Mouse (Mus musculus) kidney, postnatal 25 days (tissue): ENCODE measurements around the gene Prim2.

Experiments used
- DNase-seq, 2 experiments: peaks; one replicate each; pipeline ENCODE4 v3.0.0; 2021; ENCODE audit warnings: mixed read lengths in 2 of 2

Gene Prim2

GRCm38 (mm10) chr1:33599019-33599667, 70.5 kb downstream of the Prim2 start:
- no peak for DNase-seq

DNA sequence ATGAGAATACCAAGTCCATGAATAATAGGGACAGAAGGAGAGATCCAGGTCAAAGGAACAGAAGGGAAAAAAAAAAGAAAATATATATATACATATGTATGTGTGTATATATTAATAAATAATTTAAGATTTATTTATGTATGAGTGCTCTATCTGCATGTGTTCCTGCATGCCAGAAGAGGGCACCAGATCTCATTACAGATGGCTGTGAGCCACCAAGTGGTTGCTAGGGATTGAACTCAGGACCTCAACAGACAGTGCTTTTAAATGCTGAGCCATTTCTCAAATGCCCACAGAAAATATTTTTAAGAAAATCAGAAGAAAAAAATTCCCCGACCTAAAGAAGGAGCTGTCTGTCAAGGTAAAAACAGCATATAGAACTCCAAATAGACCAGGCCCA, 72.6 kb downstream of the Prim2 start:
- no peak for DNase-seq

DNA sequence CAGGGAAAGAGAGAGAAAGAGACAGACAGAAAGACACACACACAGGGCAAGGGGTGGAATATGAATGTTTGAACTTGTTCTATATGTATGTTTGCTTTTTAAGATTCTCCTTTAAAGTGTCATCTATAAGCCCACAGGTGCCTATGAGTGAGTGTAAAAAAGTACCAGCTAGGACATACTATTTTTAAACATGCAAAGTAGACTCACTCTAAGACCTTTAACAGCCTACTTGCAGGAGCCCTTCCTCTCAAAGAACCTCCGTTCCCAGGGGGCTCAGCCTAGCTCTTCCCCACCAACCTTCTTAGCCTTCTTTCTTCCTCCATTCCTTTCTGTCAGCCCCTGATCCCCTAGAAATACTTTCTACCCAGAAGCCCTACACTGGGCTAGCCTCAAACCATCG, 73.7 kb downstream of the Prim2 start:
- DNase-seq: no peak

GRCm38 (mm10) chr1:33594966-33595365, 74.6 kb downstream of the Prim2 start:
- no peak for DNase-seq

DNA sequence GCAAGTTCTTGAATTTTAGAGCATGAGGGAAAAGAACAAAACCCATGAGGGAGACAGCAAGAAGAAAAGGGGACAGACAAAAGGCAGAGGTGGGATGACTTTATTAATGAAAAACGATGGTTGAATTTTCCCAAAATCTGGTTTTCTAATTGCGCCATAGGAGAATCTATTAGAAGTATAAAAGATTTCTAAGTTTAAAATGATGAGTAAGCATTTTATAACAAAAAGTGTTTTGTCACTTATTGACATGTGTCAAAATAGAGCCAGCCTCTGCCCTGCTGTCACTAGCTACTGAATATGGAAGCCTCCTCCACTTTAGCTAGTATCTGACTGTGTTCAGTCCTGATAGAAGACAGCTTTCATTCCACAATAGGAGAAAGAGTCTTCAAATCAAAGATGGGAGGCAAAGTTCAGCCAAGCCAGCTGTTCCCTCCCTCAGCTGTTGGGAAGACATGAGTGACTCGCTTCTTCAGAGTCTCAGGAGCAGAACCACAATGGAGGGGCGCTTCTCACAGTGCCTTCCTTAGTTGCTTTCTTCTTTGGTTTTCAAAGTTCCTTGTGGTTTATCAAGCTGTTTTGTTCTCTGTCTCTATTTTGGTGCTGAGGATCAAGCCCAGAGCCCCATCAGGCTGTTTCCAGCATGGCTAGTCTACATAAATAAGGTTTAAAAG, 75.7 kb downstream of the Prim2 start:
- no peak for DNase-seq

- no peak for DNase-seq
Measured at GRCm38 (mm10) chr1:33591997-33592608, 77.5 kb downstream of the Prim2 start.

DNA sequence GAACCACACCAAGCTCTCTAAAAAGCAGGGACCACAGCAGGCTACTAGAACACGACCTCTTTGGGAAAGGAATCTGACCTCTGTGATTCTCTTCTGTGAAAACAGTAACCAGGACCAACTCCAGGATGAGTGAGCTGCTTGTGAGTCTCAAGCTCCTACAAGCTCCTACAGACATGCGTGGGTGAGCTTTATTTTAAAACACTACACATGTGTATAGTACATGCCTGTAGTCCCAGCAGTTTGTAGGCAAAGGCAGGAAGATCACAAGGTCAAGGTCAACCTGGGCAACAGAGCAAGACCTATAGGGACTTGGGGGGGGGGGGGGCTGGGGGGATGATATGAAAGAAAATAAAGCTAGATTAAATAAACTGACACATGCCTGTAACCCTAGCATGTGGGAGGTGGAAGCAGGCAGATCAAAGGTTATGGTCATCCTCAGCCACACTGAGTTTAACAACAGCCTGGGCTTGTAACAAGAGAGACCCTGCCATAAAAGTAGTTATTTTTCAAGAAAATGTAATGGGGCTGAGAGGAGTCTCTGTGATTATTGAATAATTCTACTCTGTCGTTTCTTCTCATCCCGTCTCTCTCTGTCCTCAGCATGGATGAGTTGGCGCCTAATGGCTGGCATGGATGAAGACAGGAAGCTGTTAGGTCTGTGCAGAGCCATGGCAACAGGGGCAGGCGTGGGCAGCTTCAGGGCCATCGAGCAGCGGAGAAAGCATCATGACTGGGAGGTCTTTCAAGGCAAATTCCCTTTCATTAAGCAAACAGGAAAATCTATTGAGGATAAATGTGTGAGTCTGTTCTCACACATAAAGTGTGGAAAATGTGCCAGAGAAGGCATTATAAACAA, 78.8 kb downstream of the Prim2 start:
- DNase-seq: no peak

DNA sequence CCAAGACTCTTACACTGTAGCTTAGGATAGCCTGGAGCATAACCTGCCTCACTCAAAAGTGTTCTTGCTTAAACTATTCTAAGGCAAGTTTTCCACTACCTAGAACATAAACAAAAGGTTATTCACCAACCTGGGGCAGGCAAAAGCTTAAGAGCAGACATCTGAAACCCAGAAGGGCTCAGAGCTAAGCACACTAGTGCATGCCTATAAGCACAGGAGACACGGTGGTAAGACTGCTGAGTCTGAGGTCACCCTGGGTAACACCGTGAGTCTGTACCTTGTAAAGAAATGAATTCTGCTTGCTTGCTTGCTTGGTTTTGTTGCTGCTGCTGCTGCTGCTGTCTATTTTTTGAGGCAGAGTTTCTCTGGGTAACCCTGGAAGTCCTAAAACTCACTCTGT, 80.1 kb downstream of the Prim2 start:
- no peak for DNase-seq

DNA sequence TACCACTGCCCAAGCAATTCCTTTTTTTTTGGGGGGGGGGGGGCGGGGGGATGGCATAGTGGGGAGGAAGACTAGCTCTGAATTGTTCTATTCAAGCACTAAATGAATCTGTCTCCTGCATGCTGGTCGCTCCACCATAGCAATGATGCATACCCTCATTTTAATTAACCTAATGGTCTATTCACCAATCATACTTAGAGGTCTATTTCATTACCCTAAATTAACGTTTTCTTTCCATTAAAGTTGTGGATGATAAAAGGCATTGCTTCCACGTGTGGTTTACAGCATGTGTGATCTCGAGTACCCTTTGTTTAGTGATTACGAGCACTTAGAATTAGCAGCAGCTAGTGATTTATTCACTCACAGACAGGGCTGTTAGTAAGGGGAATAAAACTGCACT, 81.0 kb downstream of the Prim2 start:
- DNase-seq: no peak

- DNase-seq: no peak
Measured at GRCm38 (mm10) chr1:33584590-33584978, 85.0 kb downstream of the Prim2 start.

GRCm38 (mm10) chr1:33583817-33584589, 85.6 kb downstream of the Prim2 start:
- no peak for DNase-seq

DNA sequence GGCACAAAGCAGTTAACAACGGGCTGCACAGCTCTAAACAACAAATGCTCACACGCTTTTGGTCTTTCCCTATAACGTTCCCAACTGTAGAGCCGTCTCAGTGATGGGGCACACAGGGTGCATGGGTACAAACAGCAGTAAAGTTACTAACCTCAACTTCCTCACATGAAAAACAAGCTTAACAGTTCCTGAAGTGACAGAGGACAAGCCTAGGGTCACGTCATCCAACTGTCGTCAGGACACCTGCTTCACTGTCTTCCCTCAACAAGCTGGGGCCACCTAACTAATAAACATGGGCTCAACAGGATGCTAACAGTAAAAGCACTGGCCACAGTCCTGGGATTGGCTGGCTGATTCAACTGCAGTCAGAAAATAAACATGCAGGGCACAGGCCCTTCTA, 91.0 kb downstream of the Prim2 start:
- no peak for DNase-seq

DNA sequence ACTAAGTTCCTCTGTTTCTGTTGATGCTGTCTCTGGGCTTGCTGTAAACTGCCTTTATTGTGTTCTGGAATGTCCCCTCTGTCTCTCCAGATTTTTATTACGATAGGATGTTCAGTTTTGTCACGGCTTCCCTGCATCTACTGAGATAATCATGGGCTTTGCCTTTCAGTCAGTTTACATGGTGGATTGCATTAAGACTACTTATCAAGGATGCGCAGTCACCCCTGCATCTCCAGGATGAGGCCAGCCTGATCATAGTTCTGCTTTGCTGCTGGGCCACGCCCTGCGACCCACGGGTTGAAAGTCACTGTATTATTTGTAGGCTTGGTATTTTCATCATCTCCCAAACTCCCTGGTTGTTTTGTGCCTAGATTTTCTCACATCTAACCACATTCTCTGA, 95.1 kb downstream of the Prim2 start:
- DNase-seq: no peak

GRCm38 (mm10) chr1:33565764-33566401, 103.7 kb downstream of the Prim2 start:
- no peak for DNase-seq

DNA sequence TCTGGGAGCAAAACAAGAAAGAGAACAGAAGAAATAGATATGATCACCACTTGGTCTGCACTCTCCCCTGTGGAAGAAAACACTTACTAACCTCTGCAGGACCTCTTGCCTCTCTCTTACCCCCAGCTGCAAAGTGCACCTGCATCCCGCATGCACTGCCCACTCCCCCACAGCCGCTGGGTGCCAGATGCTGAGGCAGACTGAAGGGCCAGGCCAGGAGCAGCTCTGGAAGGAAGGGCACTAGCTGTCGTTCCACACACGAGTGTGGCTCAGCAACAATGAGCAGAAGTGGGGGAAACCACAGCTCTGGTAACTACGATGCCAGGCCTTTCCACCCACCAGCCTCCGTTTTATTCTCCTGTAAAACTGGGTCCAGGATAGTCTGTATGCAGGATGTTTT, 105.6 kb downstream of the Prim2 start:
- no peak for DNase-seq

GRCm38 (mm10) chr1:33563611-33564010, 106.0 kb downstream of the Prim2 start:
- DNase-seq: no peak

DNA sequence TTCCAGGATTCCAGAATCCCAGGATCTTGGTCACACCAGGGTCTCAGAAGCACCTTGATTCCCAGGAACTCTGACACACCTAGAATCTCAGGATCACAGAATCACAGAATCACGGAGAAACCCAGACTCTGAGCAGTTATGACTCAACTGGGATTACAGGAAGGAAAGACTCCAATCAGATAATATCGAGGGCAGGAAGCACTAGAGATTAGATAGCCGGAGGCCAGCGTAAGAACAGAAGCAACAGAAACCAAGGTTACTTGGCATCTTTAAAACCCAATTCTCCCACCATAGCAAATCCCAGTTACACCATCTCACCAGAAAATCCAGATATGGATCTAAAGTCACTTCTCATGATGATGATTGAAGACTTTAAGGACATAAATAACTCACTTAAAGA, 113.0 kb downstream of the Prim2 start:
- DNase-seq: no peak

DNA sequence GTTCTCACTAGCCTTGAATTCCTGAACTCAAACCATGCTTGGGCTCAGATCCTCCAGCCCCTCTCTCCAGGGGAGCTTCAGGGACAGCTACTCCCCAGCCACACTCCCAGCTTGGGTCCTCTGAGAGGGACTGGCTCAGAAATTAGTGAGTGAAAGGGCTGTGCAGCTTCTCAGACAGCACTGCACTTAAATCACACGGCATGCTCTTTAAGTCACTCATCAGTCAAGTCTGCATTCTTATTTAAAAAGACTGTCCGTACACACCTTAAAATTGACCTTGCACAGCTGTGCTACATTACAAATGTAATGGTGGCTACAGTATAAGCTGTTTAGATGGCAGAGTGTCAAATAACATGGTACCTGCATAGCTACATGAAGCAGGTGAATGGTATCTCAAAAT, 114.0 kb downstream of the Prim2 start:
- no peak for DNase-seq

DNA sequence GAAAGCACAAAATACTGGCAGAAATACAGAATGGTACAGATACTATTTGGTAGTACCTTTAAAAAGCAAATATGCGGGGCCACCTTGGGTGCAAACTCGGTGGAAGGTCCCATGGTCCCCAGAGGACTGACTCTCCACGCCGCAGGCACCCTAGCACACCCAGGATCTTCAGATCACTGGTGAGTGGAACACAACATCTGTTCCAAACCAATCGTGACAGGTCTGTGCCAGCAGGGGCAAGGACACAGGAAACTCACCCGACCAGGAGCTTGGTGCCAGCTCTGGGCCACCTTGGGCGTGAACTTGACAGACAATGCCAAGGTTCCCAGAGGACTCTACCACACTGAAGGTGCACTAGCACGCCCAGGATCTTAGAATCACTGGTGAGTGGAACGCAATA, 118.2 kb downstream of the Prim2 start:
- peak in 1 of 2 experiments; percentile 33 for DNase-seq

GRCm38 (mm10) chr1:33541708-33542107, 127.9 kb downstream of the Prim2 start:
- no peak for DNase-seq

- DNase-seq: no peak
Measured at GRCm38 (mm10) chr1:33537948-33538347, 131.6 kb downstream of the Prim2 start.
